Mouse (Mus musculus): Measurements from ENCODE around the gene Slc25a19. TPM values are rescaled to one million over a fixed set of nuclear protein-coding genes. Genes with fewer than 3 reads are reported as not detected.

Slc25a19 gene
- polyA plus RNA-seq, 1 experiment from 2014 or later = 24.7 TPM

DNA sequence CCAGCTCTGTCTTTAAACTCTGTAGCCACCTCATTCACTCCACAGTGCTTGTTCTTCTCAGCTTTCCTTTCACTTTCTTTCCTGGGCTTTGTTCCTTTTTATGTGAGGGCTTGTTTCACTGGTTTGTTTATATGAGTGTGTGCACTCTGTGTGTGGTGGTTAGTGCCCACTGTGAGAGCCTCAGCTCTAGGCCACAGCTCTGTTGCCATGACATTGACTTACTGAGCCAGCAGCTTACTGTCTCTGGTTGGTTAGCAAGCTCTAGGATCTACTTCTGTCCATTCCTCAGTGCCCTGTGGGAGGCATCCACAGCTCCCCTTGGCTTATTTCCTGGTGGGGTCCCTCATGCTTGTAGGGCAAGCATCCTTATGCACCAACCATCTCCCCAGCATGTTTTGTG, 49.0 kb downstream of the Slc25a19 start:
- H3K27me3 ChIP-seq = no peaks in the 10 kb centered on the region
- H3K36me3 ChIP-seq = peaks cover 69% of the 10 kb centered on the region
- no peak overlapping the region for H3K9ac ChIP-seq
- H3K4me1 ChIP-seq = no peaks in the 10 kb centered on the region
- ATAC-seq (ENCODE audit: low FRiP score) = no peak
- no peaks in the 10 kb centered on the region for H3K9me3 ChIP-seq (replicated peaks)
- H3K4me3 ChIP-seq = no peak overlapping the region
- H3K27ac ChIP-seq = no peak overlapping the region
- H3K4me2 ChIP-seq (replicated peaks) = no peak overlapping the region

DNA sequence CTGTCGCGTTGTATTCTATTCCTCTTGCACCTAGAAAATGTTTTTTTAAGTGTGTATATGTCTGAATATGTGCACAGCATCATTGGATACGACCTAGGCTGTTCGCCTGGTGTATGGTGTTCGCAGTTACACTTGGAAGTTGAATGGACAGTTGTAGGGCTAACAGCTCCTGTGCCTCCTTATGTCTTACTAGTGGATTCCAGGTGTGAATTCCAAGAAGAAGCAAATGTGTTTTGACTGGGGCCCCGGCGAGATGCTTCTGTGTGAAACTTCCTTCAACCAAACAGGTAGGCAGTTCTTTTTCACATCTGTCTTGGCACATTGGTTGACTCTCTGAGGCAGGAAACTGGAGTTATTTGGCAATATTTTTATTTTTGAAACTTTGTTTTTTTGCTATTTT, 63.1 kb downstream of the Slc25a19 start:
- Histone ChIP-seq H3K27me3 (no peaks in the 10 kb centered on the region), H3K9ac (peak overlapping the region; percentile 72), H3K4me2 (replicated peaks) (peak overlapping the region; percentile 64), H3K4me3 (peak overlapping the region; percentile 74), H3K4me1 (peaks cover 12% of the 10 kb centered on the region), H3K27ac (no peak overlapping the region), H3K36me3 (peaks cover 34% of the 10 kb centered on the region), H3K9me3 (replicated peaks) (no peaks in the 10 kb centered on the region)
- WGBS = 21% methylated on average over 7 of the region's 7 CpGs
- ATAC-seq (ENCODE audit: low FRiP score) = no peak

Other genes starting within 250 kb of the Slc25a19 start
- 27.6 and 28.8 TPM in 2 replicates for gene Cdr2l, start 246.4 kb downstream of the Slc25a19 start, polyA plus RNA-seq (2016; fragmentation: Nextera tagmentation; extraction: Ambion mirVana)
- 180 and 190 TPM in 2 replicates for gene Mrpl58, start 224.5 kb downstream of the Slc25a19 start, polyA plus RNA-seq (2016; fragmentation: Nextera tagmentation; extraction: Ambion mirVana)
- 810 and 835 TPM in 2 replicates for gene Atp5h, start 208.3 kb downstream of the Slc25a19 start, polyA plus RNA-seq (2016; fragmentation: Nextera tagmentation; extraction: Ambion mirVana)
- gene Kctd2, start 208.2 kb downstream of the Slc25a19 start, polyA plus RNA-seq (2016; fragmentation: Nextera tagmentation; extraction: Ambion mirVana) = 30.0 and 33.0 TPM in 2 replicates
- gene Trim80, start 187.8 kb downstream of the Slc25a19 start, polyA plus RNA-seq (2016; fragmentation: Nextera tagmentation; extraction: Ambion mirVana) = 0.20 TPM in 1 of 2 replicates, not detected in the other
- not detected in 2 replicates for gene Slc16a5, start 165.8 kb downstream of the Slc25a19 start, polyA plus RNA-seq (2016; fragmentation: Nextera tagmentation; extraction: Ambion mirVana)
- 10.2 and 15.2 TPM in 2 replicates for gene Armc7, start 152.6 kb downstream of the Slc25a19 start, polyA plus RNA-seq (2016; fragmentation: Nextera tagmentation; extraction: Ambion mirVana)
- 81.5 and 86.5 TPM in 2 replicates for gene Nt5c, start 136.4 kb downstream of the Slc25a19 start, polyA plus RNA-seq (2016; fragmentation: Nextera tagmentation; extraction: Ambion mirVana)
- gene Jpt1, start 113.9 kb downstream of the Slc25a19 start, polyA plus RNA-seq (2016; fragmentation: Nextera tagmentation; extraction: Ambion mirVana) = 953 and 959 TPM in 2 replicates
- 1,185 and 1,202 TPM in 2 replicates for gene Sumo2, start 92.0 kb downstream of the Slc25a19 start, polyA plus RNA-seq (2016; fragmentation: Nextera tagmentation; extraction: Ambion mirVana)
- gene Nup85, start 63.9 kb downstream of the Slc25a19 start, polyA plus RNA-seq (2016; fragmentation: Nextera tagmentation; extraction: Ambion mirVana) = 139 and 144 TPM in 2 replicates
- gene Mrps7, start 24.4 kb downstream of the Slc25a19 start, polyA plus RNA-seq (2016; fragmentation: Nextera tagmentation; extraction: Ambion mirVana) = 86.0 and 86.6 TPM in 2 replicates
- 30.3 and 33.7 TPM in 2 replicates for gene Gga3, start 24.2 kb downstream of the Slc25a19 start, polyA plus RNA-seq (2016; fragmentation: Nextera tagmentation; extraction: Ambion mirVana)
- 12.0 and 12.4 TPM in 2 replicates for gene Mif4gd, start 15.3 kb downstream of the Slc25a19 start, polyA plus RNA-seq (2016; fragmentation: Nextera tagmentation; extraction: Ambion mirVana)
- gene Grb2, start 80.3 kb upstream of the Slc25a19 start, polyA plus RNA-seq (2016; fragmentation: Nextera tagmentation; extraction: Ambion mirVana) = 151 and 164 TPM in 2 replicates
- gene Tmem94, start 137.1 kb upstream of the Slc25a19 start, polyA plus RNA-seq (2016; fragmentation: Nextera tagmentation; extraction: Ambion mirVana) = 41.6 and 42.1 TPM in 2 replicates
- gene Caskin2, start 185.3 kb upstream of the Slc25a19 start, polyA plus RNA-seq (2016; fragmentation: Nextera tagmentation; extraction: Ambion mirVana) = 17.2 and 17.9 TPM in 2 replicates
- gene Tsen54, start 186.4 kb upstream of the Slc25a19 start, polyA plus RNA-seq (2016; fragmentation: Nextera tagmentation; extraction: Ambion mirVana) = 27.1 and 28.8 TPM in 2 replicates
- 4.0 and 6.1 TPM in 2 replicates for gene Llgl2, start 195.8 kb upstream of the Slc25a19 start, polyA plus RNA-seq (2016; fragmentation: Nextera tagmentation; extraction: Ambion mirVana)
- 0.05 and 0.12 TPM in 2 replicates for gene Myo15b, start 230.1 kb upstream of the Slc25a19 start, polyA plus RNA-seq (2016; fragmentation: Nextera tagmentation; extraction: Ambion mirVana)